In the genomic region with DNA sequence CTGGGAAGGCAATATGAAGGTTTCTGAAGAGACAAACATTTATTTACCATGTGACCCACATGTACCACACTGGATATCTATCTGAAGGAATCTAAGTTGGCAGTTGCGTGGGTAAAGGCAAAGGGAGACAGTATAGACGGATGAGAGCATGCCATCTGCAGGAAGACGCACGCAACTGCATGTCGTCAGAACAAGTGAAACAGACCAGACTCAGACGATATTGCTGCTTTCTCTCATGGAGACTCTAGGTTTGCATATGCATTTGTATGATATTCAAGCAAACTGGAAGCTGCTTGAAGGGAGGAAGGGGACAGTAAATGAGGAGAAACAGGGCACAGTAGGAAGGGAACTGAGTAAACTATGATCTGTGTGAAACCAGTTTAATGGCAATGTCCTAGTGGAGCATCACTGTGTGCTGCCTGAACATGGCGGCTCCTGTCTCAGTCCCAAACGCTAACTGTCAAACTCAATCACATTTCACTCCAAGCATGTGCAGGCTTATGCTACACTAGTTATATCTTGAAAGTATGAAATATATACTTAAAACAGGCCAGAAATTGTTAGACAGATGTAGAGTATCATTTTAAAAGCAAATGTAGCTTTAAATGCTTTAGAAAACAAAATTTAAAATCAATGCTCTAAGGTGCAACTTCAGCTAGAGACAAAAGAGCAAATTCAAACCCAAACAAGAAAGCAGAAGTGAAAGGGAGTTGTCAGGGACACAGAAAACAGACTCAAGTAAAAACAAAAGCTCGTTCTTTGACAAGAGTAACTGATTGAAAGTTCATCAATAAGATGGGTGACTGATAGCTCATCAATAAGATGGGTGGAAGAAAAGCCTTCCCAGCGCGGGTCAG, we compare ENCODE assay signal across 8 mouse cellular contexts. TPM values are rescaled to one million over a fixed set of nuclear protein-coding genes. Genes with fewer than 3 reads are reported as not detected.
DNase-seq lines count a peak whose midpoint lies in the region; ATAC-seq and TF ChIP-seq lines count a peak whose summit lies in the region.

No protein-coding gene starts in this region.

- no peaks in the 10 kb centered on the region for H3K27me3 ChIP-seq in liver, adult 2 months (ENCODE audit: control insufficient read depth, insufficient read depth, low read length)
- H3K27me3 ChIP-seq in forebrain, embryonic 15.5 days: no peaks in the 10 kb centered on the region
- no peaks in the 10 kb centered on the region for H3K27me3 ChIP-seq in midbrain, embryonic 10.5 days (ENCODE audit: low read depth, poor library complexity, severe bottlenecking)

- no peak overlapping the region for H3K27ac ChIP-seq in gastrocnemius, adult 2 months
- H3K27ac ChIP-seq in liver, adult 2 months (replicated peaks; ENCODE audit: insufficient read depth, low read depth, low read length): no peak overlapping the region
- no peak overlapping the region for H3K27ac ChIP-seq in olfactory bulb, adult 2 months (ENCODE audit: insufficient read depth, low read depth, low read length)
- H3K27ac ChIP-seq in forebrain, embryonic 15.5 days (replicated peaks): no peak overlapping the region
- no peak overlapping the region for H3K27ac ChIP-seq in midbrain, embryonic 10.5 days (replicated peaks)

- no peak overlapping the region; the same call in 1 of the 2 replicates for H3K4me3 ChIP-seq in gastrocnemius, adult 2 months
- no peak overlapping the region for H3K4me3 ChIP-seq in liver, adult 2 months (ENCODE audit: insufficient read depth, low read depth, low read length)
- no peak overlapping the region for H3K4me3 ChIP-seq in olfactory bulb, adult 2 months (ENCODE audit: insufficient read depth, low read depth, low read length)
- no peak overlapping the region for H3K4me3 ChIP-seq in forebrain, embryonic 15.5 days
- H3K4me3 ChIP-seq in midbrain, embryonic 10.5 days: no peak overlapping the region

- H3K9me3 ChIP-seq in forebrain, embryonic 15.5 days: no peaks in the 10 kb centered on the region
- H3K9me3 ChIP-seq in midbrain, embryonic 10.5 days (replicated peaks): no peaks in the 10 kb centered on the region

- no peak for ATAC-seq in forebrain, embryonic 15.5 days (replicated peaks)

- intact Hi-C loops in gastrocnemius, adult 2 months (cut with DNase I): no loop called here

- H3K4me2 ChIP-seq in forebrain, embryonic 15.5 days (replicated peaks): no peak overlapping the region

- H3K79me2 ChIP-seq in liver, adult 2 months (ENCODE audit: control insufficient read depth, insufficient read depth, low read length): no peaks in the 10 kb centered on the region

- WGBS in liver, adult 2 months: 55% methylated on average over 11 of the region's 11 CpGs
- WGBS in olfactory bulb, adult 2 months: 71% methylated on average over 11 of the region's 11 CpGs
- WGBS in forebrain, embryonic 15.5 days: 64% methylated on average over 11 of the region's 11 CpGs
- WGBS in midbrain, embryonic 10.5 days: 73% methylated on average over 11 of the region's 11 CpGs

- peak; percentile 66 for TF ChIP-seq CTCF in gastrocnemius, adult 2 months (IDR thresholded peaks at IDR 0.05)
- TF ChIP-seq CTCF in liver, adult 2 months (IDR thresholded peaks at IDR 0.05; ENCODE audit: low read depth, low read length): peak; percentile 71
- 0 out of 2 replicates have a peak, but pooled peaks have one; percentile 9 for TF ChIP-seq CTCF in olfactory bulb, adult 2 months (IDR thresholded peaks at IDR 0.05; ENCODE audit: insufficient read depth, low read depth, low read length)

- TF ChIP-seq POLR2A in liver, adult 2 months (IDR thresholded peaks at IDR 0.05; ENCODE audit: extremely low read depth, insufficient read depth, low read length): no peak
- no peak for TF ChIP-seq POLR2A in olfactory bulb, adult 2 months (IDR thresholded peaks at IDR 0.05; ENCODE audit: insufficient read depth, low read depth, low read length)

- no peaks in the 10 kb centered on the region for H3K36me3 ChIP-seq in liver, adult 2 months (ENCODE audit: control insufficient read depth, insufficient read depth, low read length)
- 0 out of 2 replicates have a peak, but pooled peaks cover 5% of the 10 kb centered on the region for H3K36me3 ChIP-seq in forebrain, embryonic 15.5 days
- H3K36me3 ChIP-seq in midbrain, embryonic 10.5 days: peaks cover 82% of the 10 kb centered on the region

- H3K9ac ChIP-seq in liver, adult 2 months (ENCODE audit: low read depth, low read length): no peak overlapping the region
- no peak overlapping the region for H3K9ac ChIP-seq in forebrain, embryonic 15.5 days (replicated peaks)

- DNase-seq in gastrocnemius, adult 2 months: peak; percentile 43
- DNase-seq in gastrocnemius, adult 8-10 months (ENCODE audit: low spot score in 2 of 2): no peak
- DNase-seq in A20 (ENCODE audit: low read depth, low spot score) (peak; percentile 90), R1 (ENCODE audit: low read depth, low spot score) (peak; percentile 61)
- peak; percentile 29 for DNase-seq in liver, adult 2 months (ENCODE audit: extremely low read depth, low read depth, low spot score)
- no peak for DNase-seq in midbrain, embryonic 10.5 days (ENCODE audit: low spot score)

- no peaks in the 10 kb centered on the region; the same call in 1 of the 2 replicates for H3K4me1 ChIP-seq in liver, adult 2 months (ENCODE audit: control insufficient read depth, insufficient read depth, low read length)
- no peaks in the 10 kb centered on the region for H3K4me1 ChIP-seq in olfactory bulb, adult 2 months (ENCODE audit: control insufficient read depth, insufficient read depth, low read length)
- no peaks in the 10 kb centered on the region for H3K4me1 ChIP-seq in forebrain, embryonic 15.5 days
- no peaks in the 10 kb centered on the region for H3K4me1 ChIP-seq in midbrain, embryonic 10.5 days

RNA-seq across cellular contexts. Expression of a gene that starts 24.2 kb away (rescaled TPM):
- 1 to 10 TPM; 1.8 TPM for total RNA-seq in gastrocnemius, adult 2 months (2021)
- total RNA-seq in gastrocnemius, adult 8-10 months (2022): 1 to 10 TPM in 3 of 4 experiments, under 1 TPM in 1; 0.99 to 1.9 (median 1.4) TPM
- total RNA-seq in liver, adult 2 months (2014; rRNA removed): 1.0 and 1.8 TPM in 2 replicates
- 0.22 and 0.35 TPM in 2 replicates for polyA plus RNA-seq in liver, adult 2 months (2012; rRNA removed)
- polyA plus RNA-seq in olfactory bulb, adult 2 months (2012; ENCODE audit: insufficient read depth, insufficient read length, low replicate concordance, missing spikeins): not detected in 2 replicates
- 39.9 and 40.2 TPM in 2 replicates for polyA plus RNA-seq in forebrain, embryonic 15.5 days (2015; fragmentation: Nextera tagmentation; extraction: Ambion mirVana)
- 69.6 and 75.0 TPM in 2 replicates for polyA plus RNA-seq in midbrain, embryonic 10.5 days (2016; fragmentation: Nextera tagmentation; extraction: Ambion mirVana)

RNA-seq across cellular contexts. Expression of a gene that starts 30.0 kb away (rescaled TPM):
- total RNA-seq in gastrocnemius, adult 2 months (2021): under 1 TPM; 0.08 TPM
- under 1 TPM in 3 of 4 experiments, not detected in 1; 0.05 to 0.16 (median 0.08) TPM for total RNA-seq in gastrocnemius, adult 8-10 months (2022)
- total RNA-seq in liver, adult 2 months (2014; rRNA removed): 0.13 and 0.18 TPM in 2 replicates
- polyA plus RNA-seq in liver, adult 2 months (2012; rRNA removed): 0.02 and 0.09 TPM in 2 replicates
- not detected in 2 replicates for polyA plus RNA-seq in olfactory bulb, adult 2 months (2012; ENCODE audit: insufficient read depth, insufficient read length, low replicate concordance, missing spikeins)
- 14.1 and 15.0 TPM in 2 replicates for polyA plus RNA-seq in forebrain, embryonic 15.5 days (2015; fragmentation: Nextera tagmentation; extraction: Ambion mirVana)
- polyA plus RNA-seq in midbrain, embryonic 10.5 days (2016; fragmentation: Nextera tagmentation; extraction: Ambion mirVana): 52.9 and 53.8 TPM in 2 replicates

Comparison
In these comparisons a context has a peak if more than half of its experiments do, and no peak if none do; other contexts are left out.
1. DNase-seq: peak in gastrocnemius, adult 2 months (single experiment), A20 (single experiment), R1 (single experiment) and liver, adult 2 months (single experiment); none in gastrocnemius, adult 8-10 months (0 of 2) and midbrain, embryonic 10.5 days (single experiment).
2. CTCF ChIP-seq: peak in every context shown above with its lines; median percentile 71 in liver, adult 2 months; 66 in gastrocnemius, adult 2 months; 9 in olfactory bulb, adult 2 months.
3. RNA of a gene that starts 30.0 kb away (polyA plus RNA-seq): 52.9 to 53.8 TPM in midbrain, embryonic 10.5 days and 14.1 to 15.0 TPM in forebrain, embryonic 15.5 days; 0.02 to 0.09 TPM in liver, adult 2 months and not detected in olfactory bulb, adult 2 months; every median in the first group is over 10 times any median in the second.